Mouse (Mus musculus): ENCODE data around the gene Nr6a1.
A peak's percentile ranks its signal among the peaks of the same experiment; 100 is the strongest.

Gene Nr6a1

DNA sequence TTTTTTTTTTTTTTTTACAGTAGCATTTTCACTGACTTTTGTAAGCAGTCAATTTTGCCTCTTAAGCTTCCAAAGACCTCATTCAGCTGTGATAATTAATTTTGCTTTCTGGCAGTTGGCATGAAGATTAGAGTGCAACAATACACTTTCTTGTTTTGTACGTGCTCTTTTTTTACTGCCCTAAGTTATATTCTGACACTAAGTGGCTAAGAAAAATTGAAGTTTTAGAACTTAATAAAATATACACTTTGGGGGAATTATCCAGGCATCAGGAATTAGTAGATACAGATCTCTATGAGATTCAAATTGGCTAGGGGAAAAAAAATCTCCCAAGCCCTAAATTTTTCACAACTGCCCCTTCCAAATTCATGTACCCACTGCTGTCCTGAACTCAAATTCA is 144.8 kb downstream of the Nr6a1 start:
- DNase-seq (ENCODE audit: low spot score in 2 of 2): no peak

DNA sequence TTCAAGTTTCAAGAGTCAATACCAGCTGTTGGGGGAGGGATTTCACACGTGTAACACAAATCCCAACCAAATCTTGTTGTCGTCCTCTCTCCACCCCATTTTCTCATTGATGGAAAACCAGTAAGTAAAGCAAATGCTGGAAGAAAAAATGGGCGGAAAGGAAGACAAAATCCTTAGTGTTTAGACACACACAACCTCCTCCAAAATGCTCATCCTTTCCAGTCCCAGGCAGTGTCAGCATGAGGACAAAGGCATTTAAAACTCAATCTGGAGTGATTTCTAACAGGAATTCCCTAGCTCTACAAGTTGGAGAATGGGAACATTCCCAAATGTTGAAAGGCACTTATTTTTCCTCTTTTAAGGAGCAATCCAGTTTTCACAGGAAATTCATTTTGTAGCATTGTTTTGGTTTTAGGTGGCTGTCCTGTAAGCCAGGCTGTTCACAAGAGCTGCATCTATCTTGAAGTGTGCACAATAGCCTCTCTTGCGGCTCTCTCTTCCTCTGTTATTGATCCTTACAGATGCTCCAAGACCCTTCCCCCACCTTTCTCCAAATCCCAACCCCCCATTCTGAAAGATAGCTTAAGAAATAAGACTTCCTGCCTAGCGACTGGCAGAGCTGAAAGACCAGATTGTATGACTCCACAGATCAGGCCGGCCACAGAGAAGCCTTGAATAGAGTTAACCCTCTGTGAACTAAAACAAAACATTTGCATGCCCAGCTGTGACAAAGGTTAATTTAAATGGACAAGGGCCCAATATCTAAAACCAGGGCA is 145.4 kb downstream of the Nr6a1 start:
- no peak for DNase-seq (ENCODE audit: low spot score in 2 of 2)

DNA sequence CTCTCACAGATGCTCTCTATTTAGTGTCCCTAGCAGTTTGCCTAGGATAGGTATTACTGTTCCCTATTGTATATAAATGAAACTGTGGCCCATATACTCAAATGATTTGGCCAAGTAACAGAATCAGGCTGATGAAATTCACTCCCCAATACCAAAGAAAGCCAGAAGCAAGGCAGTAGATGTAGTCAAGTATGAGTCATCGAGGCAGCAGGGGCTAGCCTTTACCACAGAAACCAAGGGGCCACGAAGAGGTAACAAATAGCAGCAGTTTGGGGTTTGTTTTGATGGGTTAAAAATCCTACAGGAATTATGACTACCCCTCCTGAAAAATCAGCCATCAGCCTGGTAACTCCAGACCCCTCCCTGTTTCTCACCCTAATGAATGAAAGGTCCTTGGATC is 147.5 kb downstream of the Nr6a1 start:
- no peak for DNase-seq (ENCODE audit: low spot score in 2 of 2)

DNA sequence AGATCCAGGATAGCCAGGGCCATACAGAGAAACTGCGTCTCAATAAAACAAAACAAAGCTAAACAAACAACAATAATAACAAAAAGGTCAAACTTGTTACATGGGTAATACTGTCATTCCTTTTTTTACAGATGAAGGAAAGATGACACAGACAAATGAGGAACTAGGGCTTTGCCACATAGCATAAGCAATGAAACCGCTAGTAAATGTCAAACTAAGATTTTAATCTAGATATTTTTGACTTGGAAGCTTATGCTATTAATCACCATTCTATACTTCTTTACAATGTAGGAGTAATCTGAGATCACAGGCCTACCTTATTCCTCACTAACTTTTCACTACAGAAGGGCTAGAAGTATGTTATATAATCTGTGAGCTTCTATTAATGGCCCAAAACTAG is 150.2 kb downstream of the Nr6a1 start:
- no peak for DNase-seq (ENCODE audit: low spot score in 2 of 2)

DNA sequence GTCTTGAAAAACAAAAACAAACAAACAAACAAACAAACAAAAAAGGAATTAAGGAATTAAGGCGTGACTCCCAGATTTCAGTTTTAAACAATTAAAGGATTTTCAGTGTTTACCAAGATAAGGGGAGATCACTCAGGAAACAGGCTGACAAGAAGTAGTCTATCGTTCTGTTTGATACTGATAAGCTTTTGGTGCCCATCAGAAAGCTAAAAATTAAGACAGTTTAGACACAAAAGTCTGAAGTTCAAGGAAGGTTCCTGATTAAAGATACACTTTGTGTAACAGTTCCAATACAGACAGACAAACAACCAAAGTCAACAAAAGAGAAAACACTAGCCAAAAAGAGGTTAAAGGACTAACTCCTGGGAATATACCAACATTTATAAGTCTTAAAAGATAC is 152.6 kb downstream of the Nr6a1 start:
- DNase-seq (ENCODE audit: low spot score in 2 of 2): no peak

DNA sequence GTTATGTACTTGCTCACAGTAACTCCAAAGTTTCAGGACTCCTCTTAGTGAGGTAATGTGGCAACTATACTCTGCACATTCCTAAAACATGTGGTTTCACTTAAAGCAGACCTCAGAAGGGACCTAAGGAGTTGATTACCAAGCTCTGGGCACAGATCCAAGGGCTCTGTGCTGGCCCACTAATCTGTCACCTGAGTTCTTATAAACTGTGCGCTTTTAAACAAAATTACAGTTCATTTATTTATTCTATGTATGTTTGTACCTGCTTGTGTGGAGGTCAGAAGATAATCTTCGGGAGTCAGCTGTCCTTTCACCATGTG is 156.1 kb downstream of the Nr6a1 start:
- DNase-seq (ENCODE audit: low spot score in 2 of 2): no peak

DNA sequence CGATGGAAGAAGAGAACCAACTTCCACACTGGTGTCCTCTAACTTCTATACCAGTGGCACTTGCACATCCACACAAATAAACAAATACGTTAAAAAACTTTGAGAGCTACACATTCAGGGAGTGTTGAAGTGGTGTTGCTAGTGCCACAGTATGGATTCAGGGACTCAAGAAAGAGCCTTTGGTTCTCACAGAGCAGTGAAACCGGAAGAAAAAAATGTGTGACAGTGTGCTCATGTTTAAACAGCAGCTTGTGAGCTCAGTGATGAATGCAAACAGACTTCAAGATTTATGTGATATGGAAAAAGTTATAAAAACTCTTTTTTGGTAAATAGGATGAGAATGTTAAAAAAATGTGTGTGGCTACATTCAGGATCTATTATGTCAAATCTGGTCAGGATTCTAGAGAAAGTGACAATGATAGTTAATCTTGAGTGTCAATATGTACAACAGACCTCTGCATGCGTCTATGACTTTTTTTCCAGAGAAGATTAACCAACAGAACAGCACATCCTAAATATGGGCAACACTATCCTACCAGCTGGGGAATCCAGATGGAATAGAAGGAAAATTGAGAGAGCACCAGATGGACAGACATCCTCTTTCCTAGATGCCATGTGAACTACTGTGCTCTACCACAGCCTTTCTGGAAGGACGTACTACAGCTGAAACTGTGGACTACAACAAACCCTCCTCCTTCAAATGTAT is 156.6 kb downstream of the Nr6a1 start:
- peak; percentile 7 to 39 for DNase-seq (ENCODE audit: low spot score in 2 of 2)

DNA sequence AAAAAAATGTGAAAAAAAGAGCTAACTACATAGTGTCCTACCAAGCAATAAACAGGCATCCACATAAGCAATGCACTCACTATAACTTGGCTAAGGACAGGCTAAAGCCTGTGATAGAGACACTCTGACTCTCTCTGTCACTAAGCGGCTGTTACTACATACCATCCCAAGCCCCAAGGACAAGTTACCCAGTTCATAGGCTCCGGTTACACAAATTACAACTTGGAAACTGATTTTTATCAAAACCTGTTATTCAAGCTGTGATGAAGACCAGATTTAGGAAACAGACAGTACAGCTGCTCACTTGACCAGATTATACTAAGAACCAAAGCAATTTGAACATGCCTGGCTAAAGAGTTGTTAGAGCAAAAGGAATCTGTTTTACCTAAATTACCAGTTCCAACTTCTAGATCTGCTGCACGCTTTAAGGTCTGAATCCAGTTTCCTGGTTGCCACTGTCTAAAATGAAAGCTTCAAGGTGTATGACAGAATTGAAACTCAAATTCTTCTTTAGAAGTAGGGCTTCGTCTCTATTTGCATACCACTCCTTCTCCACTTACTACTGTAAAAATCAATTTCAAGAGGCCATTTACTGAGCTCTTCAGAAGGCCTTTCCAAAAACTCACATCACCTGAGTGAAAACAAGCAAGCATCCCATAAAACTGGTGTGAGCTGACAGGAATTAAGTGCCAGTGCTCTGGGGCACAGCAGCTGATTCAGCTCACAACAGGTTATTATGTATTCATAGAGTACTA is 160.1 kb downstream of the Nr6a1 start:
- DNase-seq (ENCODE audit: low spot score in 2 of 2): no peak

DNA sequence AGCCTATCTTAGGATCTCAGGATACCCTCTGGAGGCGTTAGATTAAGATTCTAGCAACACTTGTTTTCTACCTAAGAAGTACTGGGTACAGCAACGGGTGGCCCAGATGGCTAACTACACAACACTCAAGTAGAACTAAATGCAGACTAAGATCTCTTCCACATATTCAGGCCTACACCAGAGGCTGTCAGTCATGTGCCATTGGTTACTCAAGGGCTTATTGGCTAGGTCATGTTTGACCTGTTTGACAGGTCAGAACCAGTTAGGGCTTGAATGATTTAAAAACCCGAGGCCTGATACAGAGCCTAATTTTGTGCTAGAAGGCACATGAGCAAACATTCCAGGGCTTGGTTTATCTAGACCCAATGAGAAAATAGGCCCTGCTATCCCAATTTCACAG is 187.6 kb downstream of the Nr6a1 start:
- DNase-seq (ENCODE audit: low spot score in 2 of 2): no peak

DNA sequence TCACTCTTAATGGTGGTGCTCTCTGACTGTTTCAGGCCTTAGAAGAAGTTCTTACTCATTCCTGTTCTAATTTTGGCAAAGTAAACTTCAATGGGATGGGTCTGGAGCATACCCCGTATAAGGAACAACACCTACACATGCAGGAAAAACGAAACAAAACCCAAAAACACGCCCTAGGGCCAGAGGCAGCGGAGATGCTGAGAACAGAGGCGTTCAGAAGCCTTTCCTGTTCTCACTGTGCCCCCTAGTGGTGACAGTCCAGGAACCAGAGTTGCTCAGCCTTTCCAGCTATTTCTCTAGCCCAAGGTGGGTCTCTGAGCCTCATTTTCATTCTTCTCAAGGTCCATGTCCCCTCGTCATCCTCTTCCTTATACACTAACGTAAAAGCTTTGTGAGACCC is 188.1 kb downstream of the Nr6a1 start:
- DNase-seq (ENCODE audit: low spot score in 2 of 2): peak; percentile 9 to 84

DNA sequence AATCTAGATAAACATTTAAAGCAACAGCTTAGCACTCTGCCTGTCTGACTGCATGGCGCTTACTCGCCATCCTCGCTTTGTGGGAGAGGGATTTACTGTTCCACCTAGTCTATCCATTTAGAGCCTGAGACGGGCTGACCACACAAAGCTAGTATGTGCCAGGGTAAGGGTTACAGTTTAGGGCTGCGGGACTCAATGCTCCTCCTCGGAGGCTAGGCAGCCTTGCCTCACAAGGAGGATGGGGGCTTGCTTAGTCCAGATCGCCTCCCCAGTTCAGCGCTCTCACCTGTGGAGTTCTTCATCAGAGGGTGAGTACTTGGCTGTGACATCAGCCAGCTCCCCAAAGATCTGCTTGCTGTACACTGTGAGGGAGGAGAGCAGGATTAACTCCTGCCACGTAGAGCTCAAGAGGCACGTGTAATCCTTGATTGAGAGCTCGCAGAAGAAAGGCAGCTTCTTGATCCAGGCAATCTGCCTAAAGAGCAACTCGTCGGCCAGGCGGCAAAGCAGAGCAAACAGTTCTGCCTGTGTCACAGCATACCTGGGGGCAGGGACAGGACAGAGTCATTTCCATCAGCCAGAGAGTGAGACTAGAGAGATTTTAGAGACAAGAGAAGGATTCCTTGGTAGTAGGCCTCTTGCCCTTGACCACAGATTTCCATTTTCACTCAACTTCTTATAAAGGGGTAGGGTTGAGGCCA is 188.7 kb downstream of the Nr6a1 start:
- no peak for DNase-seq (ENCODE audit: low spot score in 2 of 2)

DNA sequence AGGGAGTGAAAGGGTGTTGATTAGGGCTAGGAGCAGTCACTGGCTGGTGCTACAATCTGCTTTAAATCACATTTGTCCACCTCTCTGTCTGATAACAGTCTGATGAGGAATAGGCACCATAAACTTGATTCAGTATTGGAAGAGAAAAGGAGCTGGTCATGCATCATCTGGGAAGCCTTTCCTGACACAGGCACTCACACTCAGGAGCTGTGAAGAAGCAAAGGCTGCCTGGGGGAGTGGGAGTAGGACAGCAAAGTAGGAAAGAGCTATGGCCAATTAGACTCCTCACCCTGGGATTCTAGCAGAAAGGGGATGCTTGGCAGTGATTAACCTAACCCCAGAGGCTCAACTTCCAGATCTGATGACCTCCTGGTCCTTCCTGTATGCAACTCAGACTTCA is 191.7 kb downstream of the Nr6a1 start:
- no peak for DNase-seq (ENCODE audit: low spot score in 2 of 2)

DNA sequence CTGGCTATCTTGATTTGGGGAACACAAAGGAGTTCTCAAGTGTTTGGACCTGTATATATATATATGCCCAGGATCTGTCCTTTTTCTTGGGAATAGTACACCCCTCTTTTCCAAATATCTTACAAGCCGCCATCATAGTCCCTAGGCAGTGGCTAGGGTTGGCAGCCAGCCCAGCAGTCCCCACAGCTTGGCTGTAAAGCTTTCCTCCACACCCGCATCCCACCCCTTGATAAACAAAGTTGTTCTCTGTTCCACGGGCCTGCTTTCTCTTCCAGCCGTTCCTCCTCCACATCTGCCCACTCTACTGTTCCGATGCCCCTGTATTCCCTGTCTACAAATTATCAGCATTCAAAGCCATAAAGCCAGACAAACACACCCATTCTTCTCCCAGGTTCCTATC is 192.8 kb downstream of the Nr6a1 start:
- no peak for DNase-seq (ENCODE audit: low spot score in 2 of 2)

DNA sequence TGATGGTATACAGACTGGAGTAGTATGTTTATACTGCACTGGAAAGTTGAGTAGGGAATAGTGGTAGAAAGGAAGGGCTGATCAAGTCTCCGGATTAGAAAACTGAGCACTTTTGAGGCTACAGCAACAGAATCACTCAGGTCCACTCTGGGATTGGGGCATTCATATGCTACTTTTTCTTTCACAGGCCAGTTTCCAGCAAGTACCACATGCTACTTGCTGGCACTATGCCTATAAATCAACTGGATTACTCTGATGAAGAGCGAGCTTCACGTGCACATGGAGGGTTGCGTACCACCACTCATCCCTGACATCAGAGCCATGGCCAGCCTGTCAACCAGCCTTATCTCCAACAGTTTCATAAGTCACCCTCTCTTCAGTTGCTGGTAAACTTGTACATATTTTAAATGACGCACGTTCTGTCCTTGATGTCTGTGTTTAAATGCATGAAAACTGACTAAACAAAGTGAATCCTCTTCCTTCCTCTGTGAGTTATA is 197.1 kb downstream of the Nr6a1 start:
- no peak for DNase-seq (ENCODE audit: low spot score in 2 of 2)

DNA sequence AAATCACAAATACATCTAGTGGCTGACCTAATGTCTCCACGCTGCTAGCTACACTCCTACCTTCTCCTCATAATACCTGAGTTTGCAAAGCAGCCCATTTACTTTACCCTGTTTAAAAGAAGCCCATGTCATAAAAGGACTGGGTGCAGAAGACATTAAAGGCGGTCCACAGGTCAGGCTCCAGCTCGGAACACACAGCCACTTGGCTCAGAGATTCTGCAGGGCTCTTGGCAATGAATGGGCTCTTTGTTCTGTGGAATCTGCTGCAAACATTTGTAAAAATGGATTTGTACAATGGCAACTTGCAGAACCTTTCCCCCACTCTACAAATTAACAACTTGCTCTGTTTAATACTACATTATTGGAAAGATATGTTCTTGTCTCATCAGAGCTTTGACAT is 202.1 kb downstream of the Nr6a1 start:
- no peak for DNase-seq (ENCODE audit: low spot score in 2 of 2)

DNA sequence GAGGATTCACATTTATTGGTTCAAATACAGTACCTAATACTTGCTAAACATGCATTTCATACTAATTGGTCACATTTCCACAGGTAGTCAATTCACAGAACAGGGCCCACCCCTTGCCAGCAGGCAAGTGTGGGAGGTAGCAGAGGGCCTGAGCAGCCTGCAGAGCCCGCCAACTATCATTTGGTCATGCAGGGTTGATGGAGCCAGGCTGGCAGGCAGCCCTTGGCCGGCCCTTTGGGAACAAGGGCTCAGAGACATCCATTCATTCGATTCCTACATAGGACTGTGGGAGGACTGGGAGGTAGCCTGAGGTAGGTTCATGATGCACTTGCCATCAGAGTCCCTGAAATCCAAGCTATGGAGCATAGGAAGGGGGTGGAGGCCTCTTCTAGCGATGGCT is 204.1 kb downstream of the Nr6a1 start:
- DNase-seq (ENCODE audit: low spot score in 2 of 2): no peak

DNA sequence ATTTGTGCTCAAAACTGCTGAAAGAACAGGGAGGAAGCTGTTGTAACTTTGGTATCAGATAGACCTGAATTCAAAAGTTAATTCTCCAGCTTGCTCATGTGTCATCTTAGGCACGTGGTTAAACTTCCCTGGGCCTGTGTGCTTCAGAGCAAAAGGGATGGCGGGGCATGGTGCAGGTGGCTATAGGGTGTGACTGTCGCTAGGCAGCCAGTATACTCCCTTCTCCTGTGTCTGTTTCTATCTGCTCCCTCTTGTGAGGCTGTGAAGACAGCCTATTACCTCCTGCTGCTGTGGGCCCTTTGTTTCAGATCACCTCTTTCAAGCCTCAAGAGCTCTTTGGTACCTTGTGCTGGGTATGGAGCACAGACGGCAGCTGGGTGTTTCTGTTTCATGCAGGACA is 205.4 kb downstream of the Nr6a1 start:
- no peak for DNase-seq (ENCODE audit: low spot score in 2 of 2)

DNA sequence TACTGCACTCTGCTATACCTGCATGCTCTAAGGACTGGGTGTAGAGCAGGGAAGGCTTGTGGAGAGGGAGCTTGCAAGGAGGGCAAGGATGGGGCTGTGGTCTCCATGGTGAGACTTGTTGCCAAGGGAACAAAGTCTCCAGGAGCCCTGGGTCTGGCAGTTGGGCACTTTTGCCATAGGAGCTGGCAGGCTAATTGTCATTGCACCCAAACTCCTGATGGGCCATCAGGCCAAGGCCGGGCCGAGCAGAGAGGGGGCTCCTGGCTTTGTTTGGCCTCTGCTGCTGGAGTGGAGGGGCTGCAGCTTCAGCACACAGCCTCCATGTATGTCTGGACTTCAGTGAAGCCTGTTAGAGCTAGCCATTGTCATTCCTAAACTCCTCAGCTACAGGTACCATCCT is 206.8 kb downstream of the Nr6a1 start:
- no peak for DNase-seq (ENCODE audit: low spot score in 2 of 2)

DNA sequence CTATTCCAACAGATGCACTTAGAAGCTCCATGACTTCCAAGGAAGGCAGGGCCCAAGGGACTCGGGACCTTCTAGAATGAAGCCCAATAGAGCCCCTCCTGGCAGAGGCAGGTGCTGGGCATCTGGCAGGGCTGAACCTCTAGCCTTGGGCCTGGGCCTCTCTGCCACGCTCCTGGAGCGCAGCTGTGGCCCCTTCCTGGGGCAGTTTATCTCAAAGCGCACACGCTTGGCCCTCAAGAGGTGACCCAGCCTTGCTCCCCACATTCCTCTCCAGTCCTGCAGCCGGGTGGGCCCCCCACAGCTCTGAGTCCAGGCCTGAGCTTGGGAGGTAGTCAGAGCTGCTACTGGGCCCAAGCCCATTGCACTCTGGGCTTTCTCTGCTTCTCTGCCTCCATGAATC is 208.1 kb downstream of the Nr6a1 start:
- DNase-seq (ENCODE audit: low spot score in 2 of 2): no peak

DNA sequence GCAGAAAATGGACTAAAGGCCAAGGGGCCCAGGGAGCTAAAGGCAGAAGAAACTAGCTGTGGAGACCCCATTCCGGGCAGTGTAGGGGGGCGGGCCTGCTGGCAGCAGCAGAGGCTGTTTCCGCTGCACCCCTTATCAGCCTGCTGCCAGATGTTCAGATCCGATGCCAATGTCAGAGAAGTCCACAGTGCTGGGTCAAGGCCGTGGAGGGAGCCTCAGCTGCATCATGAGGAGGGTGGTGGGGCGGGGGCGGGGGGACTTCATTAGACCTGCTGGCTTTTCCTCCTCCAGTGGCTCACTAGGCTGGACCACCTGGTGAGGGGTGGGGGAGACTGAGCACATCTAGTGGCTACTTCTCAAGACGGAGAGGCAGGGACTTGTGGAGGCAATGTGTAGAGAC is 208.8 kb downstream of the Nr6a1 start:
- no peak for DNase-seq (ENCODE audit: low spot score in 2 of 2)

DNA sequence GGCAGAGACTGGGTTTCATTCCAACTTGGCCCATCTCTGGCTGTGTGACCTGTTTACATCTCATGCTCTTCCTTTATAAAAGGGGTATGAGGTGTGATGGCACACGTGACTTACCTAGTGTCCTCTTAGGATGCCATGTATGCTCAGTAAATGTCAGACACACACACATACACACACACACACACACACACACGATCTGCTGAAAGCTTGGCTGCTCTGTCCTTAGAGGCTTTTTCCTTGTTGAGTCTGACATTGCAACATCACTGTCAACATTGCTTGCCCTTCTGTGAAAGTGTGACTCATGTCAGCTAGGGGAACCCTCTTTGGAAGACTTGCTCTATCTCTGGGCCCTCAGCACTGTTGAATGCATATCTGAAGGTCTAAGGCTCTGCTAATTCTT is 210.1 kb downstream of the Nr6a1 start:
- DNase-seq (ENCODE audit: low spot score in 2 of 2): no peak

DNA sequence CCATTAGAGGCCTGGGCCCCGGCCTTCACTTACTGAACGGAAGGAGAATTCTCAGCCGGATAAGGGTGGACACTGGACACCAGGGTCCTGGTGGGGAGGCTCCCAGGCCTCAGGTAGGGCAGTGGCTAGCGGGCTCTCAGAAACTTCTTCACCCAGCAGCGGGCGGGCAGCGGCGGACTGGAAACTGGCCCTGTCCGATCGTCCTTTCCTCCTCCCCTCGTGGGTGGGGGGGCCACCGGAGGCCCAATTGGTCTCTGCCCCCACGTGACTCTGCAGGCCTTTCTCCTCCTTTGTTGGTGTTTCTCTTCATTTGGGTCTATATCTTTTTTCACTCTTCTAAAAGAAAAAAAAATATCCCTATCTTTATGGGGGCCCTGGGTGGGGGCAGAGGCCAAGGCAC is 213.2 kb downstream of the Nr6a1 start, which contains the start of gene Nr5a1:
Gene Nr5a1 (minus strand): TSS at position 219 of the 400 bp plus-strand sequence.
- DNase-seq (ENCODE audit: low spot score in 2 of 2): no peak

All from left cerebral cortex, adult 9 months (tissue).